ENCODE assay signal across 15 mouse cellular contexts in the genomic region with DNA sequence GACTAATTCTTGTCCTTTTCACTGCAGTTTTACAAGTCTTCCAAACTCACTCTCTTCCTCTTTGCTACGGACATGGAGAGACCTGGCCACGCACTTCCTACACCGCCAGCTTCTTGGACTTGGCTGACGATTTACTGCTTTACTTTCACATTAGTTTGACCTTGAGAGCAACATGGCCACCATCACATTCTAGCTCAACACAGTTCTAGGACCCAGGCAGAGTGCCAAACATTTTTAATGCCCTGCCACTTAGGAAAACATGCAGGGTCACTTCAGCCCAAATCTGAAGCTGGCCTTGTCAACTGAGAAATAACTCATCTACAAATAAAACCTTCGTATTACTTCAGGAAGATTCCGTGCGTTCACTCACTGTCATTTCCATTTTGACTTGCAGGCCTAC. TPM values are rescaled to one million over a fixed set of nuclear protein-coding genes. Genes with fewer than 3 reads are reported as not detected.
DNase-seq lines count a peak whose midpoint lies in the region; ATAC-seq and TF ChIP-seq lines count a peak whose summit lies in the region.
"Had no signal": no experiment of that assay in that cellular context is flagged by ENCODE, and none has a peak within 500 bp of the region (broad histone marks: within the 10 kb centered on the region; RNA-seq: fewer than 3 reads in every experiment).

No protein-coding gene starts in this region.

- H3K4me1 ChIP-seq in heart, adult 2 months (ENCODE audit: control insufficient read depth, insufficient read depth, low read length) = no peaks in the 10 kb centered on the region
- H3K4me1 ChIP-seq in heart, embryonic 15.5 days (replicated peaks) = peaks cover 3% of the 10 kb centered on the region
- no peaks in the 10 kb centered on the region for H3K4me1 ChIP-seq in midbrain, postnatal 0 days (ENCODE audit: insufficient read depth, low read length)
- H3K4me1 ChIP-seq: limb, embryonic 12.5 days; midbrain, embryonic 12.5 days had no signal

- no peak for TF ChIP-seq CTCF in heart, adult 2 months (IDR thresholded peaks at IDR 0.05)
- TF ChIP-seq CTCF in midbrain, postnatal 0 days (IDR thresholded peaks at IDR 0.05) = no peak

- no peaks in the 10 kb centered on the region for H3K79me2 ChIP-seq in heart, adult 2 months (replicated peaks; ENCODE audit: control insufficient read depth, insufficient read depth, low read length)

- 56% methylated on average over 7 of the region's 7 CpGs for WGBS in heart, adult 2 months
- 50% methylated on average over 7 of the region's 7 CpGs for WGBS in heart, embryonic 15.5 days
- WGBS in midbrain, postnatal 0 days = 98% methylated on average over 7 of the region's 7 CpGs

- DNase-seq in heart, adult 2 months = peak in 1 of 2 experiments; percentile 32
- DNase-seq in heart, adult 8-10 months (ENCODE audit: low spot score) = no peak
- DNase-seq in adrenal gland, postnatal 10 days = peak; percentile 77
- peak; percentile 59 for DNase-seq in kidney, postnatal 10 days
- no peak for DNase-seq in midbrain, postnatal 0 days (ENCODE audit: low spot score)
- DNase-seq in right cerebral cortex, postnatal 14 days = no peak
- DNase-seq in cerebellum, adult 11 months = no peak
- DNase-seq: cerebellum, adult 2 months; layer of hippocampus, adult 9-11 months; lung, postnatal 36 days; spleen, adult 18-20 months; thymus, postnatal 4 days had no signal

- intact Hi-C loops in heart, adult 2 months (cut with DNase I) = no loop called here

- peaks cover 19% of the 10 kb centered on the region for H3K36me3 ChIP-seq in heart, adult 2 months (ENCODE audit: control insufficient read depth, insufficient read depth, low read length)
- H3K36me3 ChIP-seq in heart, embryonic 15.5 days = peaks cover 71% of the 10 kb centered on the region
- H3K36me3 ChIP-seq in midbrain, postnatal 0 days (ENCODE audit: insufficient read depth, low read length) = peaks cover 5% of the 10 kb centered on the region; the same call in 1 of the 2 replicates

- H3K4me3 ChIP-seq in heart, adult 2 months = no peak overlapping the region
- H3K4me3 ChIP-seq in heart, embryonic 15.5 days = no peak overlapping the region
- no peak overlapping the region for H3K4me3 ChIP-seq in midbrain, postnatal 0 days (ENCODE audit: low read depth, low read length)
- H3K4me3 ChIP-seq: limb, embryonic 12.5 days; midbrain, embryonic 12.5 days had no signal

- peak overlapping the region; percentile 66 for H3K27ac ChIP-seq in heart, adult 2 months
- peak overlapping the region; percentile 90 for H3K27ac ChIP-seq in heart, embryonic 15.5 days
- H3K27ac ChIP-seq in midbrain, postnatal 0 days (ENCODE audit: low read depth, low read length) = no peak overlapping the region
- H3K27ac ChIP-seq: limb, embryonic 12.5 days; midbrain, embryonic 12.5 days had no signal

- peak overlapping the region; percentile 29; the same call in 1 of the 2 replicates for H3K4me2 ChIP-seq in heart, embryonic 15.5 days
- no peak overlapping the region for H3K4me2 ChIP-seq in midbrain, postnatal 0 days (ENCODE audit: low read depth, low read length, poor library complexity, severe bottlenecking)
- H3K4me2 ChIP-seq: limb, embryonic 12.5 days; midbrain, embryonic 12.5 days had no signal

- peak; percentile 60 for ATAC-seq in heart, embryonic 15.5 days (replicated peaks; ENCODE audit: insufficient number of reproducible peaks, insufficient read depth, low FRiP score, low read depth)
- no peak for ATAC-seq in midbrain, postnatal 0 days (ENCODE audit: low FRiP score)

- H3K9me3 ChIP-seq in heart, embryonic 15.5 days (replicated peaks) = no peaks in the 10 kb centered on the region
- H3K9me3 ChIP-seq in midbrain, postnatal 0 days (ENCODE audit: low read length) = no peaks in the 10 kb centered on the region
- H3K9me3 ChIP-seq: limb, embryonic 12.5 days; midbrain, embryonic 12.5 days had no signal

- no peaks in the 10 kb centered on the region for H3K27me3 ChIP-seq in heart, adult 2 months (ENCODE audit: control insufficient read depth, insufficient read depth, low read length)
- no peaks in the 10 kb centered on the region for H3K27me3 ChIP-seq in heart, embryonic 15.5 days
- no peaks in the 10 kb centered on the region for H3K27me3 ChIP-seq in midbrain, postnatal 0 days (ENCODE audit: insufficient read depth, low read length)
- H3K27me3 ChIP-seq: limb, embryonic 12.5 days; midbrain, embryonic 12.5 days had no signal

- no peak overlapping the region for H3K9ac ChIP-seq in heart, adult 2 months (ENCODE audit: low read depth, low read length)
- H3K9ac ChIP-seq in heart, embryonic 15.5 days = no peak overlapping the region
- no peak overlapping the region for H3K9ac ChIP-seq in midbrain, postnatal 0 days (replicated peaks; ENCODE audit: low read length, poor library complexity, severe bottlenecking)
- H3K9ac ChIP-seq: limb, embryonic 12.5 days; midbrain, embryonic 12.5 days had no signal

- TF ChIP-seq POLR2A in heart, adult 2 months (IDR thresholded peaks at IDR 0.05; ENCODE audit: insufficient read depth, low read depth, low read length) = no peak

- no peak for TF ChIP-seq EP300 in heart, adult 2 months (IDR thresholded peaks at IDR 0.05; ENCODE audit: insufficient read depth, low read depth, low read length)

RNA-seq across cellular contexts. Expression of a gene that starts 8.3 kb away (rescaled TPM):
- total RNA-seq in heart, adult 2 months (2021) = 10 to 100 TPM; 14.2 to 19.0 TPM
- 9.4 and 18.2 TPM in 2 replicates for polyA plus RNA-seq in heart, adult 2 months (2012; rRNA removed)
- total RNA-seq in heart, adult 8-10 months (2022) = 10 to 100 TPM; 17.3 to 22.2 (median 19.4) TPM
- total RNA-seq in adrenal gland, postnatal 10 days (2021) = 10 to 100 TPM; 38.5 to 53.0 TPM
- polyA plus RNA-seq in heart, embryonic 15.5 days (2015; fragmentation: Nextera tagmentation; extraction: Ambion mirVana) = 28.8 and 38.9 TPM in 2 replicates
- total RNA-seq in midbrain, postnatal 0 days (2014; rRNA removed) = 17.2 and 19.2 TPM in 2 replicates
- 10.3 and 10.5 TPM in 2 replicates for polyA plus RNA-seq in midbrain, postnatal 0 days (2015; fragmentation: Nextera tagmentation; extraction: Ambion mirVana)

RNA-seq across cellular contexts. Expression of a gene that starts 32.7 kb away (rescaled TPM):
- 10 to 100 TPM; 85.0 to 98.0 TPM for total RNA-seq in heart, adult 2 months (2021)
- 40.1 and 69.1 TPM in 2 replicates for polyA plus RNA-seq in heart, adult 2 months (2012; rRNA removed)
- total RNA-seq in heart, adult 8-10 months (2022) = 100 to 1,000 TPM in 1 of 4 experiments, 10 to 100 TPM in 3; 87.4 to 103 (median 96.6) TPM
- total RNA-seq in adrenal gland, postnatal 10 days (2021) = 10 to 100 TPM; 79.4 to 92.1 TPM
- 50.8 and 64.1 TPM in 2 replicates for polyA plus RNA-seq in heart, embryonic 15.5 days (2015; fragmentation: Nextera tagmentation; extraction: Ambion mirVana)
- 37.4 and 53.6 TPM in 2 replicates for total RNA-seq in midbrain, postnatal 0 days (2014; rRNA removed)
- polyA plus RNA-seq in midbrain, postnatal 0 days (2015; fragmentation: Nextera tagmentation; extraction: Ambion mirVana) = 45.7 and 50.9 TPM in 2 replicates

RNA-seq across cellular contexts. Expression of a gene that starts 46.2 kb away (rescaled TPM):
- total RNA-seq in heart, adult 2 months (2021) = 1 to 10 TPM; 2.8 TPM
- polyA plus RNA-seq in heart, adult 2 months (2012; rRNA removed) = 1.1 and 3.3 TPM in 2 replicates
- 1 to 10 TPM; 1.8 to 3.0 (median 2.6) TPM for total RNA-seq in heart, adult 8-10 months (2022)
- 10 to 100 TPM; 10.5 to 11.1 TPM for total RNA-seq in adrenal gland, postnatal 10 days (2021)
- 3.6 and 3.8 TPM in 2 replicates for polyA plus RNA-seq in heart, embryonic 15.5 days (2015; fragmentation: Nextera tagmentation; extraction: Ambion mirVana)
- not detected in 2 replicates for total RNA-seq in midbrain, postnatal 0 days (2014; rRNA removed)
- 0.43 and 0.56 TPM in 2 replicates for polyA plus RNA-seq in midbrain, postnatal 0 days (2015; fragmentation: Nextera tagmentation; extraction: Ambion mirVana)

Comparison
In these comparisons a context has a peak if more than half of its experiments do, and no peak if none do; other contexts are left out.
1. DNase-seq: peak in adrenal gland, postnatal 10 days (single experiment) and kidney, postnatal 10 days (single experiment); none in heart, adult 8-10 months (single experiment), midbrain, postnatal 0 days (single experiment), right cerebral cortex, postnatal 14 days (single experiment) and cerebellum, adult 11 months (single experiment).